Mouse (Mus musculus) ES-E14 (cell line): ENCODE data around the gene Nid2.

Source experiments
- MAFK ChIP-seq: IDR thresholded peaks from 2 replicates; pipeline ENCODE4 v1.6.1; 2014; ENCODE audit warnings: mild to moderate bottlenecking, low read depth, low read length, inconsistent platforms; ENCODE audit not compliant: insufficient read depth
- ZNF384 ChIP-seq: IDR thresholded peaks from 2 replicates; pipeline ENCODE4 v1.6.1; 2012; ENCODE audit warnings: low read depth, low read length, inconsistent platforms

GRCm38 (mm10) chr14:19775491-19775890, 24.4 kb downstream of the Nid2 start:
- TF ChIP-seq ZNF384 (no peak), MAFK (no peak)
